Mouse (Mus musculus) bone marrow, adult 2 months (tissue): Measurements from ENCODE around the gene Hnrnpk.

Experiments used
- CTCF ChIP-seq: fragments of 200-500 bp; IDR thresholded peaks from 2 replicates; pipeline ENCODE4 v1.5.1; 2011; ENCODE audit warnings: low read length, control low read depth; ENCODE audit not compliant: control insufficient read depth, insufficient read depth
- POLR2A ChIP-seq: fragments of 200-500 bp; IDR thresholded peaks from 2 replicates; pipeline ENCODE4 v1.6.1; 2011; ENCODE audit warnings: low read depth, mild to moderate bottlenecking, control low read depth, low read length, borderline replicate concordance; ENCODE audit not compliant: control insufficient read depth

- no peak for TF ChIP-seq CTCF
- no peak for TF ChIP-seq POLR2A
Measured at GRCm38 (mm10) chr13:58401135-58402002, 1.8 kb downstream of the Hnrnpk start.
